Mouse (Mus musculus) midbrain, postnatal 0 days (tissue): ENCODE results near the gene Siah2. TPM values are rescaled to one million over a fixed set of nuclear protein-coding genes. Genes with fewer than 3 reads are reported as not detected.

Experiments used
- ATAC-seq: fragments of 200-750 bp; cut with Nextera tagmentation; 2 replicates; pipeline ENCODE4 v1.8.0; 2017; ENCODE audit warnings: moderate number of reproducible peaks, mild to moderate bottlenecking, moderate TSS enrichment, moderate library complexity; ENCODE audit not compliant: low FRiP score
- DNase-seq: peaks from one replicate; pipeline ENCODE4 v3.0.0-alpha.2; 2015; ENCODE audit warnings: low spot score
- H3K27ac ChIP-seq: fragments of 300-500 bp; sonication (generic); 2 replicates; pipeline ENCODE4 v1.5.1; 2014; ENCODE audit warnings: low read depth, mild to moderate bottlenecking, low read length, mixed read lengths
- H3K27me3 ChIP-seq: fragments of 300-500 bp; sonication (generic); 2 replicates; pipeline ENCODE4 v1.6.1; 2014; ENCODE audit warnings: low read length, control low read depth, mixed read lengths; ENCODE audit not compliant: insufficient read depth
- H3K36me3 ChIP-seq: fragments of 300-500 bp; sonication (generic); 2 replicates; pipeline ENCODE4 v1.6.1; 2014; ENCODE audit warnings: low read length, control low read depth, mixed read lengths; ENCODE audit not compliant: insufficient read depth
- H3K4me1 ChIP-seq: fragments of 300-500 bp; sonication (generic); 2 replicates; pipeline ENCODE4 v1.6.1; 2014; ENCODE audit warnings: mild to moderate bottlenecking, control low read depth, antibody characterized with exemption, low read length, mixed read lengths; ENCODE audit not compliant: insufficient read depth
- H3K4me2 ChIP-seq: fragments of 300-500 bp; sonication (generic); 2 replicates; pipeline ENCODE4 v1.6.1; 2014; ENCODE audit warnings: low read depth, mild to moderate bottlenecking, low read length, mixed read lengths; ENCODE audit not compliant: poor library complexity, severe bottlenecking
- H3K4me3 ChIP-seq: fragments of 300-500 bp; sonication (generic); 2 replicates; pipeline ENCODE4 v1.5.1; 2014; ENCODE audit warnings: low read depth, mild to moderate bottlenecking, low read length, moderate library complexity
- H3K9ac ChIP-seq: fragments of 300-500 bp; sonication (generic); replicated peaks from 2 replicates; pipeline ENCODE4 v1.6.1; 2014; ENCODE audit warnings: mild to moderate bottlenecking, low read length, moderate library complexity, mixed read lengths; ENCODE audit not compliant: poor library complexity, severe bottlenecking
- H3K9me3 ChIP-seq: fragments of 300-500 bp; sonication (generic); 2 replicates; pipeline ENCODE4 v1.6.1; 2016; ENCODE audit warnings: low read length, control low read depth
- CTCF ChIP-seq: IDR thresholded peaks from 2 replicates; pipeline ENCODE4 v1.5.1; 2016; ENCODE audit warnings: antibody characterized with exemption, mild to moderate bottlenecking
- WGBS: fragments of 180-500 bp; shearing (Covaris S2); extraction: QIAGEN DNeasy Blood & Tissue Kit; methylation state at CpG from one replicate; pipeline ENCODE4 v1.1.7; 2014; 5-methylcytosine and 5-hydroxymethylcytosine counted together
- polyA plus RNA-seq: library from polyadenylated mRNA; unstranded; fragments of >200 nt; fragmentation: Nextera tagmentation; extraction: Ambion mirVana; gene quantifications from 2 replicates; pipeline ENCODE4 v1.2.1, GENCODE M21; 2015
- total RNA-seq: library from RNA; depleted of rRNA; stranded (reverse); fragments of >200 nt; gene quantifications from 2 replicates; pipeline ENCODE4 v1.2.3, GENCODE M21; 2014

Gene Siah2
- total and polyA plus RNA-seq, 2 experiments from 2014 or later = 13.1 to 24.8 TPM

DNA sequence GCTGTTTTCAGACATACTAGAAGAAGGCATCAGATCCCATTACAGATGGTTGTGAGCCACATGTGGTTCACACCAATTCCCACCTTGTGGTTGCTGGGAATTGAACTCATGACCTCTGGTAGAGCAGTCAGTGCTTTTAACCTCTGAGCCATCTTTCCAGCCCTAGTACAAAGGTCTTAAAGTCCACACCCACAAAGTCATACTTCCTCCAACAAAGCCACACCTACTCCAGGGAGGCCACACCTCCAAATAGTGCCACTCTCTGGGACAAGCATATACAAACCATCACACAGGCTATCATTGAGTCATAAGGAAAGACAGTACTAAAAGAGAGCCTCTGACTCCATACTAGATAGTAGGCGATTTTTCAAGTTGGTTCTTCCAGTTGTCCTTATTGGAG lies 10.1 kb upstream of the Siah2 start:
- Histone ChIP-seq H3K36me3 (no peaks in the 10 kb centered on the region), H3K27ac (no peak overlapping the region), H3K4me3 (no peak overlapping the region), H3K4me2 (no peak overlapping the region), H3K9ac (no peak overlapping the region), H3K27me3 (no peaks in the 10 kb centered on the region), H3K9me3 (no peaks in the 10 kb centered on the region), H3K4me1 (no peaks in the 10 kb centered on the region)
- no peak for ATAC-seq
- TF ChIP-seq CTCF = no peak
- DNase-seq = no peak
- 96% methylated on average over 1 of the region's 1 CpGs for WGBS

DNA sequence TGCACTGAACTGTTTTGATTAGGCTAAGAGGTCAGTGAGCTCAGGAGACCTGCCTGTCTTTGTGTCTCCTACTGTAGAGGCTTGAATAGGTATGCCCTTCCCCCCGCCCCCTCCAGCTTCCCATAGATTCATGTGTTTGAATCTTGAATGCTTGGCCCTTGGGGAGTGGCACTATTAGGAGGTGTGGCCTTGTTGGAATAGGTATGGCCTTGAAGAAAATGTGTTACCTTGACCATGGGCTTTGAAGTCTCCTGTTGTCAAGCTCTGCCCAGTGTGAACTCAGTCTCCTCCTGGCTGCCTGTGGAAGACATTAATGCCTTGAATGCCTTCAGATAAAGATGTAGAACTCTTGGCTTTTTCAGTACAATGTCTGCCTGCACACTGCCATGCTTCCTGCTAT lies 9.2 kb upstream of the Siah2 start:
- DNase-seq (no peak), ATAC-seq (no peak)
- Histone ChIP-seq H3K9me3 (no peaks in the 10 kb centered on the region), H3K27ac (no peak overlapping the region), H3K4me2 (no peak overlapping the region), H3K36me3 (no peaks in the 10 kb centered on the region), H3K27me3 (no peaks in the 10 kb centered on the region), H3K4me1 (no peaks in the 10 kb centered on the region), H3K9ac (no peak overlapping the region), H3K4me3 (no peak overlapping the region)
- TF ChIP-seq CTCF = no peak
- WGBS = 80% methylated on average over 1 of the region's 1 CpGs

DNA sequence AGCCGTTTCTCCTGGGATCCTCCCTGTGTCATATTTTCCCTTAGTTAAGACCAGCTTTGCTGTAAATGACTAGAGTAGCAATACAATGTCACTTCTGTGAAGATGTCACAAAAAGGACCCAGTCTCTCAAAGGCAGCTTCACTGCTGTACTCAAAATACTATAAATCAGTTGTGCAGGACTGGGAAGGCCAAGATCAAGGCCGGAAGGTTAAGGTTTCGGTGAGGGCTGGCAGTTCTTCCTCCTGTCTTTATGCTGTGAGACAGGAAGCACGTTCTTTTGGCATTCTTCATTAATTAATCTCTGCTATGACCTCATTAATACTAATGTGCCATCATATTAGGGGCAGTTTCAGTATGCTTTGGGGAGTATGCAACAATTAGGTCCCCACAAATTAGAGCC lies 5.7 kb upstream of the Siah2 start:
- WGBS = 87% methylated on average over 4 of the region's 4 CpGs
- no peak overlapping the region for H3K9ac ChIP-seq
- DNase-seq = no peak
- no peak overlapping the region for H3K27ac ChIP-seq
- ATAC-seq = no peak
- no peak overlapping the region for H3K4me2 ChIP-seq
- H3K4me1 ChIP-seq = no peaks in the 10 kb centered on the region
- no peaks in the 10 kb centered on the region for H3K36me3 ChIP-seq
- no peaks in the 10 kb centered on the region for H3K9me3 ChIP-seq
- TF ChIP-seq CTCF = no peak
- H3K27me3 ChIP-seq = no peaks in the 10 kb centered on the region
- H3K4me3 ChIP-seq = no peak overlapping the region

DNA sequence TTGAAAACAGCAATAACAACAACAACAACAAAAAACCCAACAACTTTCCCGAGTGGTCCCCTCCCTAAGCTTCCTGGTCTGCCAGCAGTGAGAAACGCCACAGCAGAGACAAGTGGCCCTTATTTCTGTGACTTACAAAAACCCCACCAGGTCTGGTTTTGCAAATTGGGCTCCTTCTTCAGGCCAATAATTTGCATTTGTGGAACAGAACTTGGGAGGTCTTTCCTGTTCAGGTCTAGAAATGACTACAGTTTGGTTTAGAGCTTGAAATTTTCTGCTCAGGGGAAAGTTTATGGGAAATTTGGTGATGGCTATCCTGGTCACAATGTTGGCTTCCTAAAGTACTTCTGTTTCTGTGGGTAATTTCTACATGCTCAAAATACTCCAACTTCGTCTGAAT lies 4.6 kb upstream of the Siah2 start:
- WGBS = 63% methylated on average over 3 of the region's 3 CpGs
- no peaks in the 10 kb centered on the region for H3K36me3 ChIP-seq
- H3K4me1 ChIP-seq = no peaks in the 10 kb centered on the region
- DNase-seq = no peak
- H3K4me3 ChIP-seq = no peak overlapping the region
- no peak overlapping the region for H3K9ac ChIP-seq
- no peaks in the 10 kb centered on the region for H3K27me3 ChIP-seq
- no peaks in the 10 kb centered on the region for H3K9me3 ChIP-seq
- no peak overlapping the region for H3K4me2 ChIP-seq
- no peak for ATAC-seq
- H3K27ac ChIP-seq = no peak overlapping the region
- no peak for TF ChIP-seq CTCF

DNA sequence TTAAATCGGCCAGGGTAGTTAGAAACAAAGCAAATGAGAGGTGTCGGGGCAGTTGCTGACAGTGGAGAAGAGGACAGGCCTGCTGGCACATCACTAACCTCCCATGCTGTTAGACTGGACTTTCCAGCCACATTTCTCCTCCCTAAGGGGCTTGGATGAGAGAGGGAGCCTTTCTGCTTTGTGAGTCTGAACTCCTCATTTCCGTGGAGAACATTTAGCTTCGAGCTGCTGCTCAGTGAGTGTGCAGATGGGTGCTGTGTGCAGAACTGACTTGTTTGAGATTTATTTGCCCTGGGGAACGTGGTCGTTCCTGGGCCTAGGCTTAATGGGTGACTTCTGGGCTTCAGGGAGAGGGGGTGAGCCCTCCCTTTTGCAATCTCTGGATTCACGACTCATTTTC lies 3.3 kb upstream of the Siah2 start:
- Histone ChIP-seq H3K4me2 (no peak overlapping the region), H3K36me3 (no peaks in the 10 kb centered on the region), H3K9me3 (no peaks in the 10 kb centered on the region), H3K4me3 (no peak overlapping the region), H3K4me1 (no peaks in the 10 kb centered on the region), H3K9ac (no peak overlapping the region), H3K27me3 (no peaks in the 10 kb centered on the region), H3K27ac (no peak overlapping the region)
- 65% methylated on average over 7 of the region's 7 CpGs for WGBS
- no peak for ATAC-seq
- DNase-seq = no peak
- no peak for TF ChIP-seq CTCF

DNA sequence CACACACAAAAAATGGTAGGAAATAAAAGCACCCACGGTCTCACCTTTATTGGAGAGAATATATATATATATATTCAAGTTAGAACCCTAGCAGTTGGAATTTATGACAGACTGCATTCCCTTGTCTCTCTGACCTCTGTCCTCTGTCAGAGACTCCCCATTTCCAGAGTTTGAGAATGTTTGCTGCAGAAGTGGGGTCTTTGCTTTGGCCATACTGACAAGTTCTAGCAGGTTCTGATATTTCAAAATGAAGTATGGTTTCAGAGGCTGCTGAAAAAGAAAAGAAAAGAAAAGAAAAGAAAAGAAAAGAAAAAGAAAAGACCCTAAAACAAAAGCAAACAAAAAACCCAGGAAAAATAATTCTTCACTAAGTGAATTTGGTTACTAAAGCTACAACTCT lies 2.8 kb upstream of the Siah2 start:
- Histone ChIP-seq H3K4me2 (no peak overlapping the region), H3K27me3 (no peaks in the 10 kb centered on the region), H3K9me3 (no peaks in the 10 kb centered on the region), H3K27ac (no peak overlapping the region), H3K4me1 (no peaks in the 10 kb centered on the region), H3K36me3 (no peaks in the 10 kb centered on the region), H3K4me3 (no peak overlapping the region), H3K9ac (no peak overlapping the region)
- DNase-seq (no peak), ATAC-seq (no peak)
- TF ChIP-seq CTCF = no peak
- WGBS = 95% methylated on average over 1 of the region's 1 CpGs
